Mouse (Mus musculus): Measurements from ENCODE around the gene Mthfd2.

DNA sequence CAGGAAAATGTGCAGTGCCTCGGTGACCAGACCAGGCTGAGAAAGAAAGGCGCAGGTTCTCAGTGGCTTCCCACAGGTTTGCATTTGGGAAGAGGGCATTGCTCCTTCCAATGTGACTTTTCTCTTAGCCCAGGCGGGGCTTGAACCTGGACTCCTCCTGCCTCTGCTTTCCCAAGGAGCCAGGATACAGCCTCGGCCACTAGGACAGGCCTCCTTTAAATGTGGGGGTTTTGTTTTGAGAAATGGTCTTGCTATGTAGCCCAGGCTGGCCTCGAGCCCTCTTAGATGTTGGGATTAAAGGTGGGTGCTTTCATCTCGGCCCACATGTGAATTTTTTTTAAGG is 657 bp upstream of the Mthfd2 start:
- TF ChIP-seq POLR2A (IDR thresholded peaks at IDR 0.05; ENCODE audit: insufficient read depth, low read length) (no peak), CTCF (IDR thresholded peaks at IDR 0.05; ENCODE audit: low read depth, low read length) (no peak), EP300 (IDR thresholded peaks at IDR 0.05; ENCODE audit: insufficient read depth, low read depth, low read length) (no peak)

All from ES-Bruce4 (cell line).